Mouse (Mus musculus) heart, adult 2 months (tissue): Measurements from ENCODE around the gene Rorc. TPM values are rescaled to one million over a fixed set of nuclear protein-coding genes. Genes with fewer than 3 reads are reported as not detected.

Experiments used
- DNase-seq, 2 experiments: peaks; one replicate each; pipeline ENCODE4 v3.0.0; 2021
- H3K27ac ChIP-seq: fragments of 200-600 bp; 2 replicates; pipeline ENCODE4 v1.8.1; 2022
- H3K27me3 ChIP-seq: fragments of 200-500 bp; 2 replicates; pipeline ENCODE4 v1.6.1; 2012; ENCODE audit warnings: mild to moderate bottlenecking, low read length, inconsistent platforms, mixed read lengths; ENCODE audit not compliant: control insufficient read depth, insufficient read depth
- H3K36me3 ChIP-seq: fragments of 200-500 bp; 2 replicates; pipeline ENCODE4 v1.6.1; 2012; ENCODE audit warnings: low read length, inconsistent platforms; ENCODE audit not compliant: control insufficient read depth, insufficient read depth
- H3K4me1 ChIP-seq: fragments of 200-500 bp; 2 replicates; pipeline ENCODE4 v1.6.1; 2011; ENCODE audit warnings: low read length; ENCODE audit not compliant: control insufficient read depth, insufficient read depth
- H3K4me3 ChIP-seq: fragments of 200-600 bp; 2 replicates; pipeline ENCODE4 v1.8.1; 2022
- H3K79me2 ChIP-seq: fragments of 200-500 bp; replicated peaks from 2 replicates; pipeline ENCODE4 v1.6.1; 2012; ENCODE audit warnings: mild to moderate bottlenecking, inconsistent platforms, low read length, moderate library complexity, mixed read lengths; ENCODE audit not compliant: control insufficient read depth, insufficient read depth
- H3K9ac ChIP-seq: fragments of 200-500 bp; 2 replicates; pipeline ENCODE4 v1.6.1; 2012; ENCODE audit warnings: low read depth, mild to moderate bottlenecking, control low read depth, inconsistent platforms, low read length, mixed read lengths
- CTCF ChIP-seq: fragments of 200-600 bp; IDR thresholded peaks from 2 replicates; pipeline ENCODE4 v1.8.1; 2022; ENCODE audit warnings: antibody characterized with exemption, mild to moderate bottlenecking, moderate library complexity
- EP300 ChIP-seq: fragments of 200-500 bp; IDR thresholded peaks from 2 replicates; pipeline ENCODE4 v1.6.1; 2011; ENCODE audit warnings: low read depth, low read length, control low read depth; ENCODE audit not compliant: insufficient read depth
- POLR2A ChIP-seq: fragments of 200-500 bp; IDR thresholded peaks from 2 replicates; pipeline ENCODE4 v1.6.1; 2011; ENCODE audit warnings: mild to moderate bottlenecking, low read depth, low read length, control low read depth; ENCODE audit not compliant: insufficient read depth
- WGBS: fragments of 180-500 bp; shearing (Covaris S2); methylation state at CpG from one replicate; pipeline ENCODE4 v1.1.7; 2018; 5-methylcytosine and 5-hydroxymethylcytosine counted together
- intact Hi-C: fragments of 180-260 bp; cut with DNase I; formaldehyde crosslinking; loops from one replicate; pipeline ENCODE4 v1.15.1; 2025
- polyA plus RNA-seq: library from polyadenylated mRNA; depleted of rRNA; stranded (reverse); fragments of >200 nt; gene quantifications from 2 replicates; pipeline ENCODE4 v1.2.3, GENCODE M21; 2012
- total RNA-seq, 2 experiments: library from RNA; stranded (reverse); gene quantifications; 2 replicates each; pipeline ENCODE4 v1.2.3; 2021

Rorc gene
- total and polyA plus RNA-seq, 3 experiments, result 25.7 to 44.8 (median 36.1) TPM

GRCm38 (mm10) chr3:94396851-94397250, 24.3 kb downstream of the Rorc start:
- H3K27me3 ChIP-seq, result no peaks in the 10 kb centered on the region
- DNase-seq, result no peak

GRCm38 (mm10) chr3:94398217-94398616, 25.6 kb downstream of the Rorc start, which contains the start of gene Lingo4:
Lingo4 (plus strand) TSS chr3:94398517.
- H3K79me2 ChIP-seq, result no peaks in the 10 kb centered on the region
- intact Hi-C loops, result no loop called here
- no peaks in the 10 kb centered on the region for H3K36me3 ChIP-seq
- WGBS, result 70% methylated on average over 6 of the region's 6 CpGs
- H3K9ac ChIP-seq, result no peak within 1 kb of the TSS
- no peak for DNase-seq
- H3K4me3 ChIP-seq, result no peak within 1 kb of the TSS
- no peak within 1 kb of the TSS for H3K27ac ChIP-seq
- H3K4me1 ChIP-seq, result no peaks in the 10 kb centered on the region
- H3K27me3 ChIP-seq, result no peaks in the 10 kb centered on the region
- TF ChIP-seq EP300 (no peak), CTCF (no peak), POLR2A (no peak)

More at GRCm38 (mm10) chr3:94396851-94397250, 24.3 kb downstream of the Rorc start:
- WGBS, result 83% methylated on average over 4 of the region's 4 CpGs
- intact Hi-C loops, result no loop called here
- no peaks in the 10 kb centered on the region for H3K79me2 ChIP-seq
- no peak overlapping the region for H3K27ac ChIP-seq
- TF ChIP-seq POLR2A (no peak), EP300 (no peak)
- no peaks in the 10 kb centered on the region for H3K4me1 ChIP-seq
- H3K36me3 ChIP-seq, result no peaks in the 10 kb centered on the region
- no peak overlapping the region for H3K9ac ChIP-seq
- no peak overlapping the region for H3K4me3 ChIP-seq

GRCm38 (mm10) chr3:94398943-94399481, 26.4 kb downstream of the Rorc start:
- Histone ChIP-seq H3K27ac (no peak overlapping the region), H3K27me3 (no peaks in the 10 kb centered on the region), H3K4me3 (no peak overlapping the region), H3K4me1 (no peaks in the 10 kb centered on the region), H3K79me2 (no peaks in the 10 kb centered on the region), H3K36me3 (no peaks in the 10 kb centered on the region), H3K9ac (no peak overlapping the region)
- TF ChIP-seq POLR2A, result no peak
- TF ChIP-seq CTCF, result no peak
- no peak for TF ChIP-seq EP300
- WGBS, result 4% methylated on average over 20 of the region's 20 CpGs
- DNase-seq, result no peak
- intact Hi-C loops, result no loop called here

GRCm38 (mm10) chr3:94399663-94400310, 27.2 kb downstream of the Rorc start:
- Histone ChIP-seq H3K79me2 (no peaks in the 10 kb centered on the region), H3K9ac (no peak overlapping the region), H3K36me3 (no peaks in the 10 kb centered on the region), H3K27me3 (no peaks in the 10 kb centered on the region), H3K4me1 (no peaks in the 10 kb centered on the region), H3K27ac (no peak overlapping the region), H3K4me3 (no peak overlapping the region)
- intact Hi-C loops, result no loop called here
- 51% methylated on average over 5 of the region's 5 CpGs for WGBS
- TF ChIP-seq CTCF (no peak), POLR2A (no peak), EP300 (no peak)
- no peak for DNase-seq

- 48% methylated on average over 8 of the region's 8 CpGs for WGBS
- no peak for DNase-seq
- no peaks in the 10 kb centered on the region for H3K4me1 ChIP-seq
- H3K9ac ChIP-seq, result no peak overlapping the region
- no peaks in the 10 kb centered on the region for H3K27me3 ChIP-seq
- no peak overlapping the region for H3K27ac ChIP-seq
- H3K79me2 ChIP-seq, result no peaks in the 10 kb centered on the region
- no peak overlapping the region for H3K4me3 ChIP-seq
- no peak for TF ChIP-seq CTCF
- no peak for TF ChIP-seq POLR2A
- TF ChIP-seq EP300, result no peak
- H3K36me3 ChIP-seq, result no peaks in the 10 kb centered on the region
- intact Hi-C loops, result no loop called here
Observed at GRCm38 (mm10) chr3:94402451-94402850, 29.9 kb downstream of the Rorc start.

- Histone ChIP-seq H3K4me1 (no peaks in the 10 kb centered on the region), H3K27ac (no peak overlapping the region), H3K36me3 (no peaks in the 10 kb centered on the region), H3K27me3 (no peaks in the 10 kb centered on the region), H3K4me3 (no peak overlapping the region), H3K79me2 (no peaks in the 10 kb centered on the region), H3K9ac (no peak overlapping the region)
- intact Hi-C loops, result no loop called here
- no peak for TF ChIP-seq EP300
- TF ChIP-seq CTCF, result no peak
- TF ChIP-seq POLR2A, result no peak
- no peak for DNase-seq
- 30% methylated on average over 7 of the region's 7 CpGs for WGBS
Observed at GRCm38 (mm10) chr3:94404366-94405054, 31.9 kb downstream of the Rorc start.
